Mouse (Mus musculus): ENCODE measurements around the gene Axdnd1.
"Not testable (repeated sequence)": the region's sequence is repeated elsewhere in the genome, so short reads cannot be mapped to it uniquely, and the experiment has no call there.

The Axdnd1 gene

DNA sequence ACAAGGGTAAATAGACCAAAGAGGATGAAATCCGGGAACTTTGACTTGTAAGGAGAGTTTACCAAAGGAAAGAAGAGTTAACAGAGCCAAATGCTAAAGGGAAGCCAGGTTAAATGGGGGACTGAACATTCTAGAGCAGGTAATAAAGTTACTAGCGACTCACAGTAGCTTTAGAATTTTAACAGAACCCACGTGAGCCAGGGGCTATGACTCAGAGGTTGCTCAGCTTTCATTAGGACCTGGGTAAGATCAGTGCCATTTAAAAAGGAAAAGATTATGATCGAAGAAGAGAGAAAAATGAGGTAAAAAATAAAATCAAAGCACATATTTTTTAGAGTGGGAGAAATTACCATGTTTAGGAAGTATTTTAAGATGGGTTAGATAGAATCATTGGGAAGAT lies 80.1 kb downstream of the Axdnd1 start:
- DNase-seq (ENCODE audit: low spot score) = no peak

DNA sequence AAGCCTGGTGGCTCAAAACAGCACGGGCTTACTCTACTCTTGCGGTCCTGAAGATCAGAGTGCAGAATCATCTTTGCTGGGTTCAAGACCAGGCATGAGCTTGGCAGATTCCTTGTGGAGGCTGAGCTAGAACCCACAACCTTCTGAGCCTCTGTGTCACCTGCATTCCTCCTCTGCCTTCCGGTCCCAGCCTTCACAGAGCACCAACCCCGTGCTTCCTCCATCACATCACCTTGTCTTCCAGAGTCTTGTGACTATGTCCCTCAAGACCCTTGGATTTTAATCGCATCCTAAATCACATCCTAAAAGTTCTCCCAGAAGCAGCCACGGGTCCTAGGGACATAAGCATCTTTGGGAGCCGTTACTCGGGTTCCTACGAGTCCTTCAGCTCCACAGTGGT lies 97.8 kb downstream of the Axdnd1 start:
- DNase-seq (ENCODE audit: low spot score) = no peak

DNA sequence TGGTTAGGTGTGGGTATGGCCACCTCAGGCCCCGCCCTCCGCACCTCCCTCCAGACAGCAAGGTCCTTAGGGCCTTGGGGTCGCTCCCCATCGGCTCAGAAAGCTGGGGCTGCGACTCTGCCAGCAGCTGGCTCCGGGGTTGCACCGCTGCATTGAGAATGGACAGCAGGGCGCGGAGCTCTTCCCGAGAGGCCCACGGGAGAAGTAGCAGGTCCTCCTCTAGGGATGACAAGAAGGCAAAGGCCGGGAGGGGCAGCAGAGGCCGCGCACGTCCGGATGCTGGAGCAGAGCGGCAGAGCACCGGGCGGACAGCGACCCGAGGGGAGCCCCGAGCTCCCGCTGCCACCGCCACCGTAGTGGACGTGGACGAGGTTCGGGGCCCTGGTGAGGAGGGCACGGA lies 110.3 kb downstream of the Axdnd1 start, which contains the start of gene Nphs2:
Gene Nphs2 (plus strand): TSS at position 98 of the 400 bp plus-strand sequence.
- DNase-seq (ENCODE audit: low spot score) = no peak

DNA sequence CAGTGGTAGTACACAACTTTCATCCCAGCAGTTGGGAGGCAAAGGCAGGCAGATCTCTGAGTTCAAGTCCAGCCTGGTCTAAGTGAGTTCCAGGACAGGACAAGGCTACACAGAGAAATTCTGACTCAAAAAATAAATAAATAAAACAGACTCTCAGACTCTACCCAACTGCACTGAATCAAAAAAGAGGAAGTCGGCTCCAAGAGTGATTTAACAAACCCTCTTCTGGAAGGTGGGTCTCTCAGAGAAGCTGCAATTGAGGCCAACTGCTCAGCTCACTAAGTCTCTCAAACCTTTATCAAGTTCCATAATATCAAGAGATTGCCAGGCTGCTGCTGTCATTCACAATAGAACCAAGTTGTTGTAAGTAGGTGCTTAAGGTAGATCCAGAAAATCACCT lies 112.4 kb downstream of the Axdnd1 start:
- no peak for DNase-seq (ENCODE audit: low spot score)

DNA sequence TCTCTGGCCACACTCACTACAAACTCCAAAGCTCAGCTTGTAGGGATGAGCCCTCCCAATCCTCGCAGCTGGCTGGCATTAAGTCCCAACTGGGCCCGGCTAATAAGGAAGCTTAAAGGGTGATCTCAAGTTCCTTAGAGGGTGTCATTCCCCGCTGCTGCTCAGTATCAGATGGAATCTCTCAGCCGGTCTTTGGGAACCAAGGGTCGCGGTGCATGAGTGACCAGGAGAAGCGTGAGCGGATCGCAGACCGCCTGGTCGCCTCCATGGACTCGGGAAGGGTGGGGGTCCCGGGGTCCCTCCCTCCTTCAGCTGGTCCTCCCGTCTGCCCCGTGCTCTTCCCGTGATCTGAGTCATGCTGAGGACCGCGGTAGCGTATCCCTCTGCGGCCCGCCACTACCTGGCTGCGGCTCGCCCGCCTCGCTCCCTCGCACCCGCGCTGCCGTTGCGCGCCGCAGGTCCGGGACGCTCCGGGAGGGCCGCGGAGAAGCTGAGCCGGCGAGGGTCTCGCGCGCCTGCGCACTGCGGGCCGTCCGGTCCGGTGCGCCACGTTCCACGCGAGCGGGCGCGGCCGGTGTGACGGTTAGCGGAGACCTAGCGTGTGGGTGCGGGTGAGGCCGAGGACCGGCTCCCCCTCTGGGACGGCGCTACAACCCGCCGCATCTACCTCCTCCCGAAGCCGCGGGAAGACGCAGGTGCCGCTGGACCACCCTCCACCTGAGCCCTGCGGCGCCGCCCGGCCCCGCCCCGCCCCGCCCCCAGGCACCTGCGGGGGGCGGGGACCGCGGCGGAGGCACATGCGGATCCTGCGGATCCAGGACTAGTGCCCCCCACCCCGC lies 117.8 kb downstream of the Axdnd1 start, which contains the start of gene Tdrd5:
Gene Tdrd5 (minus strand): TSS at position 754 of the 839 bp plus-strand sequence.
- DNase-seq (ENCODE audit: low spot score) = no peak

DNA sequence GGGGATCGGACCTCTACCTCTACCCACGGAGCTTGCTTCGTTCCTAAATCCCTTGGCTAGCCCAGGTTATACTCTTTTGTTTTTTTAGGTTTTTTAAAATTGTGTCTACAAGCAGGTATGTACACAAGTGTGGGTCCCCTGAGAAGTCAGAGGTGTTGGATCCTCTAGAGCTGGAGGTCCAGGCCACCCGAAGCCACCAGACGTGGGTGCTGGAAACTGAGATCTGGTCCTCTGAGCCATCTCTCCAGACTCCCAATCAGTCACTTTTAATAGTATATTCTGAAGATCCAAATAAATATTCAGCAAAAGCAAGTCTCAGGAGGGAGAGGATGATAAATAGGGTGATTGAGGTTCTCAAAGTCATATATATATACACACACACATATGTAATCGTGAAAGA lies 130.9 kb downstream of the Axdnd1 start:
- no peak for DNase-seq (ENCODE audit: low spot score)

DNA sequence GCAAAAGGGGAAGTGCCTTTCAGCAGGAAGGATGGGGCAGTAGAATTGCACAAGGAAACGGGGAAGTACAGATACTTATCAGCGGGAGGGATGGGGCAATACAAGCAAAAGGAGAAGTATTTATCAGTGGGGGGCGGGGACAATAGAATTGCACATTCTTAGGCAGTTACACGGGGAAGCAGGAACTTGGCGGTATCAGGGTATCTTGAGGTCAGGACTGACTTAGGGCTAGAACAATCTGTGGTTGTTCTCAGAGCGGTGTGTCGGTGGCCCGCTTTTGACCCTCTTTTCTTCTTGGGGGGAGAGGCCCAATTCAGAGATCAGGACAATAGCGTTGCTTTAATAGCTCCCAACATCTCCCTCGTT lies 131.8 kb downstream of the Axdnd1 start:
- DNase-seq (ENCODE audit: low spot score) = not testable (repeated sequence)

DNA sequence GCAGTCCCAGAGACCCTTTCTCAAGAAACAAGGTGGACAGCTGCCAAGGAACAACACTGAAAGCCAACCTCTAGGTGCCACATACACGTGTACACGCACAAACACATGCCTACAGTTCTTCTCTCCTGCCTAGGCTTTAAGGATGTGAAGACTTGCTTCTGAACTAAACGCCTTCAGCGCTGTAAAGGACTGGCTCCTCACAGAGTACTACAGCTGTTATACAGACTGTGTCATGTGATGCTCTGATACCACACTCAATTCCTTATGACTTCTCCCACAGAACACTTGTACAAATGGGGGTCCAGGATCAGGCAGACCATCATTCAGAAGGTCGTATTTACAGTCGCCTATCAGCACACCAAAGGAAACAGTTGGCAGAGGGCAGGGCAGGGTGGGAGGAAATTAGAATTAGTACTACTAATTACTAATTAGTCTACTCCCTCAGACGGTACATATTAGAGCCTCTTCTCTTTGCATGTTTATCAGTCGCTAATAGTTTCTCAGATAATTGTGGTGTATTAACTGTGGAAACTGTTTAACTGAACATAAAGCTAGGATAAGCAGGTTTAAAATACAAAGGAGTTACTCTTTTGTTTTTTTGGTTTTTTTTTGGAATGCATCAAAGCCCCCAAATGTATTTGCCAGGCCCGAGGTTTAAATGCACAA lies 132.3 kb downstream of the Axdnd1 start:
- no peak for DNase-seq (ENCODE audit: low spot score)

DNA sequence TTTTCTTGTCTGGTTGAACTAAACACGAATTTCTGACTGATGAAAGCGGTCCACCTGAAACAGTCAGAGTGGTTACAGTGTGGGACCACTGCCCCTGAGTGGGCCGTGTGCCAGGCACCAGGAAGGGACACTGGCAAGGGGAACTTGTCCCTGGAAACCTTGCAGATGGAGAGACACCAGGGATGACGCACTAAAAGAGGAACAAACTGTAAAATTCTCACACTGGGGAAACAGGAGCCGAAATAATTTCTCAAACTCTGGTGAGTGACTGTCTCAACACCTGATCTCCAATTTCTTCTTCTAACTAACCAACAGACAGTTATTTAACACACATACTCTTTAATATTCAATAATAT lies 135.4 kb downstream of the Axdnd1 start:
- DNase-seq (ENCODE audit: low spot score) = no peak

DNA sequence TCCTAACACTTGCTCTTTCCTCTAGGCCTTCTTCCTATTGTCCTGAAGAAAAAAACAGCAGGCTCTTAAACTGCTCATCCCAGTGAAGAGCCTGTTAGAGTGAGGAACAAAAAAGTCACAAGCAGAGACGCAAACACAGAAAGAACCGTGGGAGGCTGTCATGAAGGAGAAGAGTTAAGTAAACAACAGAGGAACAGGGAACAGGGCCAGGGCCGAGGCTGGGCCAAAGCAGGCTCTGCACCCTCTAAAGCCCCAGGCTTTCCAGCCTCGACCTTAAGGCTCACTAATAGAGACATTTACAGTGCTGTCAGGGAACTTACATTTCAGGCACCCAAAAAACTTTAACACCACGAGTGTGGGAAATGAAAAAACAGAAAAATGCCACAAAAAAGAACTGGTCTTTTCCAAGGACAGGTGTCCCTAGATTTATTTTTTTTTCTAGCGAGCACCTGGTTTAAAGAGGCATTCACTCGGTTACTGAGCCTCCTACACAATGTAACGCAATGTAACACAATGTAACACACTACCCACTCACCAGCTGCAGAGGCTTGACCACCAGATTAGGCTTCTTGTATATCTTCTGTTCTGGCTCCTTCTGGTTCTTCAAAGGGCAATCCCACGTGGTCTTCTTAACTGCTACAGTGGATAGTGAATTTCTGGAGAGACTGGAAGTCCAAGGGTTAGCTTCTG lies 136.0 kb downstream of the Axdnd1 start:
- peak; percentile 14 for DNase-seq (ENCODE audit: low spot score)

DNA sequence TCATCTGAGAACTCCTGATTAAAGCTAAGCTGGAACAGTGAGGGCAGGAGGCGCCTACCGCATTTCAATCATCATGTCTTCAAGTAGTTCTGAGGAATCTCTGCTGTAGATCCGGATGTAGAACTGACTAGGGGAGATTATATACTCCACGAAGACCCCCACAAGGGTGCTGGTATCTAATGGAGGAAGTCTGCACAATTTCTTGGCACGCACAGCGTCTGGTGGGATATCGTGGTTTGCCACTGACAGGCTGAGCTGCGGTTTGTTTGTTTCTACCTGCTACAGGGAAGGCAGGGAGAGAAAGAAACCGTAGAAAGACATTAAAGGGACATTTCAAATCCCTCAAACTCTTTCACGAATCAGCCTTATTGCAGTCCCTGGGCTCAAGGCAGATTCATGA lies 136.8 kb downstream of the Axdnd1 start:
- no peak for DNase-seq (ENCODE audit: low spot score)

DNA sequence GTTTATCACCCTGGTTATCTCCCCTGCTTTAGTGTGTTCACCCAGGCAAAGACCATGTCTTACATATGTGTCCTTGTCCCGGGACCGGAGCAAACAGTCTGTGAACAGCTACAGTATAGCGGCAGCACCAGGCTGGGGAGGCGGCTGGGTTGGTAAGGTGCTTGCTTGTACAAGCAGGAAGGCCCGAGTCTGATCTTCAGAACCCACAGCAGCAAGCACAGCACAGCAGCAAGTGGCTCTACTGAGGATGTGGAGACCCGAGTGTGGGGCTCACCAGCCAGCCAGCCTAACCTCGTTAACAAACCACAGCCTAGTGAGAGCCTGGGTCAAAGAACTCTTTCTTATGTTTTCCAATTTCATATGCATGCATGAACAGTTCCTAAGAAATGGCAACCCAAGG lies 140.8 kb downstream of the Axdnd1 start:
- no peak for DNase-seq (ENCODE audit: low spot score)

DNA sequence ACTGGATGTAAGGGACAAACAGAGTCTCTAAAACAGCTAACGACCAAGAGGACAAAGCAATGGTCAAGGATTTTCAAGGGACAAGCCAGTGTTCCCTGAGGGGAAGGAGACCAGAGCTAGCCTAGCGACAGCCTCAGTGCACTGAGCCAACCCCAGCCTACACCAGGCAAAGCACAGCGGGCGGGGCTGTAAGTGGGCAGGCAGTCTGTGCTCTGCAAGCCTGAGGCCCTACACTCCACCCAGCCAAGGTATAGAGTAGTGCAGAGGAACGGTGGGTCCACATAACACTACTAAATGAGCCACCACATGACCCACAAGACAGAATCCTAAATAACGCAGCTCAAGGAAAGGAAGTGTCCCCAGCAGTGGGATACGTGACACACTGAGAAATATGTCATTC lies 147.3 kb downstream of the Axdnd1 start:
- no peak for DNase-seq (ENCODE audit: low spot score)

All from left cerebral cortex, adult 11 months (tissue).